Mouse (Mus musculus) central nervous system, embryonic 18 days (tissue): ENCODE results near the gene Mospd3. TPM values are rescaled to one million over a fixed set of nuclear protein-coding genes. Genes with fewer than 3 reads are reported as not detected.

ENCODE experiments used
- polyA plus RNA-seq: library from polyadenylated mRNA; depleted of rRNA; stranded (reverse); fragments of >200 nt; gene quantifications from 2 replicates; pipeline ENCODE4 v1.2.3, GENCODE M21; 2012; rRNA removed

Gene Mospd3
- 70.8 and 83.0 TPM in 2 replicates for polyA plus RNA-seq

DNA sequence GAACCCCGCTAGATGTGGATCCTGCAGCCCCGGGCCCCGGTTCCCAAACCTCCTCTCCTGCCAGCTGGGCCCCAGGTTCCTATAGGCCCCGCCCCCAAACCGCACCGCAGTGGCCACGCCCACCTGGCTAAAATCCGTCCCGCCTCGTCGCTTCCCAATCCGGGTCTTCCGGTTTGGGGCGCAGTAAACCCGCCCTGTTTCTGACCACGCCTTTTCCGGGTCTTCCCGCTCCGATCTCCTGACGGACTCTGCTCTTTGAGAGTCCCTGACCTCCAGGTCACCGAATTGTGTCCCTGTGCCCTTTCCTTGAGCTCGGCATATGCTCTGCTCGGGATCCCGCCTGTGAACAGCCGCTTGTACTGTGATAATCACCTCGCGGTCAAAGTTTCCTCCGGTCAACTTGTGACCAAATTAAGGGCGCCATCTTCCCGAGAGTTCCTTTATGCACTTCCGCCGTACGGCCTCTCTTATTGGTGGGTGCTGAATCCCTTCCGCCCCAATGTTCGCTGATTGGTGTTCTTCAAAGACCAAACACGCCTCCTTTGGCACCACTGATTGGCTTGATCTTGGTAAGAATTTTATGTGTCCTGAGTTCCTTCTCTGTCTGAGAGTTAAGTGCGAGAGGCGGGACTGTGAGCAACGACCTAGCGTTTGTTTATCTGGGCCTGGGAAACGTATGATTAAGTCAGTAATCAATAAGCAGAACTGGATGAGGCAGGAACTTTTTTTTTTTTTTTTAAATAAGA lies at the start of gene Mospd3:
TSS of gene Mospd3 (minus strand) at position 440 of the 746 bp plus-strand sequence.

DNA sequence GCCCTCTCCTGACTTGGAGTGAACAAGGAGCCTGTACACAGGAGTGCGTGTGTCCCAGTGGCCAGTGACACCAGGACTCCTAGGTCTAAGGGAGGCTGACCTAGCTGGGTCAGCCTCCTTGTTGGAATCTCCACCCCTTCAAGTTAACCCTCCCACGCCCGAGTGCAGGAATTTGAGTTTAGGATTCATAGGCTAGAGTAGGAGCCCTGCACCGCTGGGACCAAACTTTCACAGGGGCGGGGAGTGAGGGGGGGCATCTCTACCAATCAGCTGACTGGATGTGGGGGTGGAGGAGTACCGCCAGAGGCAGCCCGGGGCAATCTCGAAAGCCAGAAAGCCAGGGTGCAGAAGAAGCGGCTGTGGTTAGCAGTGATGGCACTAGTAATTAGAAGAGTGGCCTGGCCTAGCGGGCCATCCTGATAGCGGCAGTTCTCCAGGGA lies 44.8 kb upstream of the Mospd3 start, which contains the start of gene Irs3:
TSS of gene Irs3 (minus strand) at position 63 of the 440 bp plus-strand sequence.

DNA sequence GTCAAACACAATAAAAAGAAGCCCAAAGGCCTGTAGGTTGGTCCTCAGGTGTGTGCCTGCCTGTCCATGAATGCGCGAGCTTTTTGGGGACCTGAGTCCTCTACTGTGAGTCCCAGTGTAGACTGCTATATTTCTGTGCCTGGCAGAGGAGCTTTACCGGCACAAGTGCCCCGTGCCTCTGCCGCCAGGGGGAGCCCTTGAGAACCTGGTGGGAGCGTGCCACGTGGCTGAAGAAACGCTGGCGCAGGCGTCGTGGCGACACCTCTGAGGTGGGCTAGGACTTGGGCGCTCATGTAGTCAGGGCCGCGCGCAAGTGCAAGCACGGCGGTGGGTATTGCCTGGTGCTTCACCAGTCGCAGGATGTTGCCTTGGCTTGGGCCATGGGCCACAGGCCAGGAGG lies 40.2 kb upstream of the Mospd3 start, which contains the start of gene Sap25:
TSS of gene Sap25 (plus strand) at position 281 of the 400 bp plus-strand sequence.

DNA sequence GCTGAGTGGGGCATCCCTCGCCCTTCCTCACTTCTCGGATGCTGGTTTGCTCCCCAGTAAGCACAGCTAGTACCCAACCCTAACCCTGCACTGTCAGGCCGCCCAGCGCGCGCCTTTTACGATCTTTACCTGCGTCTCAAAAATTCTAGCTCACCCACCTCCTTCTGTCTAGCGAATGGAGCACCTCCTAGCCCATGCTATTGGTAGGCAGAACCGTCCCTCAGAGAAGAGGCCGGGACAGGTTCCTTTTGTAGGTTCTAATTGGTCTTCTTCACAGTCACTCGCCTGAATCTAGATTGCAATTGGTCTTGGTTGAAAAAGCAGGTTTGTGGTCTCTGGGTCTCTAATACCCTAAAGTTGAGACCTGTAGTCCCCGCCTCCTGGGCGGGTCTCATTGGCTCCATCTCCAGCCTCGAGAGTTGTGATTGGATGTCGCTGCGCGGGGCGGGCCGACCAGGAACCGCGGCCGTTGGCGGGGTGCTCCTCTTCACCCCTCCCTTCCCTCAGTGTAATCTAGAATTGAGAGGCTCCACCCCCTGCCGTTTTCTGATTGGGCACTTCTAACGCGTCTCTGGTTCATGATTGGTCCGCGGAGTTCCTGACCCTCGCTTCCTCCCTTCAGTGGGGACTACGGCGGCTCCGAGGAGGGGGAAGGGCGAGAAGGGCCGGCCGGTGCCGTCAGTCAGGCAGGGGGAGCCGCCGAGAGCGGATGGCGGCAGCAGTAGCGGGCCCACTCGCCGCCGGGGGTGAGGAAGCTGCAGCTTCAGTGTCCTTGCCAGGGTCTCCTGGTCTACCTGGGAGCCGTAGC lies 27.8 kb upstream of the Mospd3 start, which contains the start of the genes Fbxo24, Lrch4 and Gm20605:
TSS of gene Fbxo24 (minus strand) at position 505 of the 808 bp plus-strand sequence.
TSS of gene Lrch4 (plus strand) at position 624 of the 808 bp plus-strand sequence.
TSS of gene Gm20605 (plus strand) at position 678 of the 808 bp plus-strand sequence.

DNA sequence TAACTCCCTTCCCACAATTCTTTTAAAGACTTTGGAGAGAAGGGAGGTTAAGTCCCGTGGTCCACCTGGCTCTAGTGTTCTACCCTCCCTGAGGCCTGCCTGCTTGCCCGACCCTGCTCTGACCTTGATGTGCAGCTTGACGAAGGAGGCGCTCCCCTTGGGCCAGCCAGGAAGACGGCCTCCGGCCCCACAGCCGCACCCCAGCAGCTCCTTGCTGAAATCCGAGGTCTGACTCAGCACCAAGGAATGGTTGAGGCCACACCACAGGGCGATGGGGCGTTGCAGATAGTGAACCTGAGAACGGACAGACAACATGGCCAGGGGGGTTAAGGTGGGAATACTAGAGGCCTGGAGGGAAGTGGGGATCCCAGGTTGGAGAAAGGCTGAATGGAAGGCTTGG lies 12.7 kb upstream of the Mospd3 start, which contains the start of gene Pcolce:
TSS of gene Pcolce (minus strand) at position 235 of the 400 bp plus-strand sequence.

DNA sequence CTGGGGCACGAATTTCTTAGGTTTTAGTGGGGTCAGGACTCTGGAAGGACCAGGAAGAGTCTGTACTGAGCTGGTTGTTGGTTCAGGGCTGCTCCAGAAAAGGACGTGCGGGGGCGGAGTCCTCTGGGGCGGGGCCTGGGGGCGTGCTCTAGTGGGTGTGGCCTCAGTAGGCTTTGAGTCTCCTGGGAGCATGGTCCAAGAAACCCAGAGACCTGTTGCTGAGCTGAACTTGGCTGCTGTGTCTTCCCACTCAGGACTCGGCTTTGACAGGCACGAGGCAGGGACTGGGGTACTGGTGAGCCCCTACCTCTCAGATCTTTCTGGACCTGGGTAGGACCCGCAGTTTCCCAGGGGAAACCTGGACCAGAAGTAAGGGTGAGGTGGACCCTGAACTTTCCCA lies 31.2 kb downstream of the Mospd3 start, which contains the start of gene Tfr2:
TSS of gene Tfr2 (plus strand) at position 176 of the 400 bp plus-strand sequence.

DNA sequence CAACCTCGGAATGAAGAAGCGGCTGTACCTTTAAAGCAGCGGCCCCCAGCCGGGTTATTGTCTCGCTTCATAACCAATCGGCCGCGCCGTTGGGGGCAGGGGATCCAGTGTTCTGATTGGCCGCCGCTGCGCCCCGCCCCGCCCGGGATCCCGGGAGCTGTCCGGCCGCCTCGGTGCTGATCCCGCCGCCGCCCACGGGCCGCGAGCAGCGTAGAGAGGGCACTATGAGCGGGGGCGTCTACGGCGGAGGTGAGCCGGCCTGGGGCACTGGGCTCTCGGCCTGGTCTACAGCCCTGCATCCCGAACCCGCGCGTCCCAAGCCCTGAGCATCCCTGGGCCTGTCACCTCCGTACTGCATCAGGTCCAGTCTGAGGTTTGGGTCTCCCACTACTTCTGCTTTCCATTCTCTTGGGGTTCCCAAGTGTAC lies 47.4 kb downstream of the Mospd3 start, which contains the start of gene Actl6b:
TSS of gene Actl6b (plus strand) at position 107 of the 427 bp plus-strand sequence.

Other genes starting within 250 kb of the Mospd3 start
- gene Zan, start 124.0 kb downstream of the Mospd3 start, polyA plus RNA-seq, result 0.45 and 0.57 TPM in 2 replicates
- 70.9 and 72.2 TPM in 2 replicates for gene Pop7, start 98.5 kb downstream of the Mospd3 start, polyA plus RNA-seq
- gene Gigyf1, start 82.5 kb downstream of the Mospd3 start, polyA plus RNA-seq, result 50.1 and 51.6 TPM in 2 replicates
- not detected in 2 replicates for gene Epo, start 67.8 kb downstream of the Mospd3 start, polyA plus RNA-seq
- gene Gnb2, start 67.5 kb downstream of the Mospd3 start, polyA plus RNA-seq, result 906 and 968 TPM in 2 replicates
- 310 and 353 TPM in 2 replicates for gene Actl6b, start 47.5 kb downstream of the Mospd3 start, polyA plus RNA-seq
- gene Tfr2, start 31.2 kb downstream of the Mospd3 start, polyA plus RNA-seq, result 13.6 and 15.5 TPM in 2 replicates
- gene Pcolce, start 12.7 kb upstream of the Mospd3 start, polyA plus RNA-seq, result 16.1 and 32.8 TPM in 2 replicates
- 0.16 and 0.23 TPM in 2 replicates for gene Fbxo24, start 27.9 kb upstream of the Mospd3 start, polyA plus RNA-seq
- gene Lrch4, start 28.1 kb upstream of the Mospd3 start, polyA plus RNA-seq, result 9.6 and 11.4 TPM in 2 replicates
- gene Gm20605, start 28.1 kb upstream of the Mospd3 start, polyA plus RNA-seq, result 10.2 and 10.7 TPM in 2 replicates
- gene Sap25, start 40.3 kb upstream of the Mospd3 start, polyA plus RNA-seq, result 17.5 and 20.8 TPM in 2 replicates
- 0.11 and 0.12 TPM in 2 replicates for gene Irs3, start 44.7 kb upstream of the Mospd3 start, polyA plus RNA-seq
- 21.1 and 22.9 TPM in 2 replicates for gene Agfg2, start 83.7 kb upstream of the Mospd3 start, polyA plus RNA-seq
- gene Nyap1, start 140.5 kb upstream of the Mospd3 start, polyA plus RNA-seq, result 180 and 212 TPM in 2 replicates
- gene Tsc22d4, start 144.7 kb upstream of the Mospd3 start, polyA plus RNA-seq, result 68.3 and 79.4 TPM in 2 replicates
- 46.6 and 55.4 TPM in 2 replicates for gene Ppp1r35, start 177.8 kb upstream of the Mospd3 start, polyA plus RNA-seq
- 30.1 and 30.3 TPM in 2 replicates for gene Mepce, start 186.6 kb upstream of the Mospd3 start, polyA plus RNA-seq
- gene Zcwpw1, start 186.7 kb upstream of the Mospd3 start, polyA plus RNA-seq, result 9.8 and 11.7 TPM in 2 replicates
- 0.25 and 0.45 TPM in 2 replicates for gene Pilra, start 235.2 kb upstream of the Mospd3 start, polyA plus RNA-seq